Mouse (Mus musculus) cerebellum, postnatal 14 days (tissue): ENCODE measurements around the gene Tpo.

Experiments used
- DNase-seq, 2 experiments: peaks; one replicate each; pipeline ENCODE4 v3.0.0; 2021; ENCODE audit warnings: mixed read lengths in 2 of 2

Tpo gene

GRCm38 (mm10) chr12:30015501-30015900 is 116.9 kb downstream of the Tpo start:
- DNase-seq = no peak

DNA sequence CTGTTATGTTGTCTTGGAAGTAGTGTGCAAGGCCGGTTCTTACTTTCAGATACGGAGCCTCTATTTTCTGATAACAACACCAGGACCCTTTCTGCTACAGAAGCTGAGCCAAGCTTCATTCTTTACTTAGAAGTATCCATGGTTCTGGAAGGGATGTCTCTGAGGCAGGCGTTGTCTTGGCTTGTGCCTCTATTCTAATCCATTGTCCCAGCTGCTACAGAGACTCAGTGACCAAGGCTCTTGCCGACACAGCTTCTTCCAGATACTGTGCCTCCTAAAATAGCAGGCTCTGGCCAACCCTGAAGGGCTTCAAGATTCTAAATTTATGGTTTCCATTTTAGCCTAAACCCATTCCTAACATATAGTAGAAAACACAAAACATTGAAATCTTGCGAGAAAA is 123.7 kb downstream of the Tpo start:
- no peak for DNase-seq

GRCm38 (mm10) chr12:30006586-30006985 is 125.8 kb downstream of the Tpo start:
- no peak for DNase-seq
